Mouse (Mus musculus): ENCODE data around the gene Ipo13.

Gene Ipo13

DNA sequence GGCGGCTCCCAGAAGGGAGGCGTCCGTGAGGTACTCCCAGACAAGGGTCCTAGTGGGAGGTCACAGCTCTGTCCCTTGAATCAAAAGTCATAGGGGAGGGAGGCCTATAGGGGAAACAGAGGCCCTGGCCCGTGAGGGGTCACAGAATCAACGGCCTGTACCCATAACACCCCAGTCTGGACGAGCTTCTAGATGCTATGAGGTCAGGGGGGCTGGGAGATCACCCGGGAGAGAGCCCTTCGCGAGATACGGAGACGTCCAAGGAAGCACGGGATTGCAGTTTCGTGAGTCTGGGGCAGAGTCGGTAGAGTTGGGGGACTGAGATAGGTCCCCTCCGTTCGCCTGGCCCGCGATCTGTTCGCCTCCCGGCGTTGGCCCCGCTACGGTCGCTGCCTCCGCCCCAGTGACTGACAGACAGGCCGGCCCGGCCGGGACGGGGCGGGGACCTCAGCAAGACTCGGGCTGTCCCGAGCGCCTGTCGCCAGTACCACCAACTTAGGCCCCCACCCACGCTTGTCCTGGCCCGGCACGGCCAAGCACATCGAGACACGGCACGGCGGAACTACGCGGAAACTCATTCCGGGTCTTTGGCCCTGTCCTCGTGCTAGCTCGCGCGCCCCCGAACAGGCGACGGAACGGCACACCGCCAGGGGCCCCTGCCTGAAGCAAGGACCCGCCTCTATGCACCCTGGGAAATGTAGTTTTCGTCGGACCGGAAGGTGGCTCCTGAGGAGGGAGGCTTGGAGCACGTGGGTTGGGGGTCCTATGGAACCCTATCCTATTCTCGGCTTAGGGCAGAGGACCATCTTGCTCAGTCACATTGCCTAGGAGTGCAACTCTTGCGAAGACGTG lies at the start of gene Ipo13:
Gene Ipo13, minus strand, starts transcription at position 409 of the 852 bp plus-strand sequence.
- peak; percentile 81 to 92 for DNase-seq (ENCODE audit: low read depth in 1 of 2, low spot score in 2 of 2)

DNA sequence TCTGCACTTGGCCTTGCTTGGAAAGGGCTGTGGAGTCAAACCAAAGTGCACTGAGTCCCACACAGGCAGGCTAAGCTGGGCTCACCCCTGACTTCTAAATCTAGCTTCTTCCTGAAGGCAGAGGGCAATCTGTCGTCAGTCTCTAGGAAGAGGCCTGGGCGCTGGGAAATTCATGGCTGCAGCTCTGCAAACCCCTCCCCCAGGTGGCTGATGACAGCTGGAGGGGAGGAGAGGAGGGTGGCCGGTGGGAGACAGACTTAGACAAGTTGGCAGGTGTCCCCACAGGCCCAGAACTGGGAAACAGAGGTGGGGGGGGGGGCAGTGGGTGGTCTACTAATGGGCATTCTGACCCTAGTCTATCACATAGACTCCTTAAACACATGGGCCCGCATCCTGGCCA lies 42.7 kb upstream of the Ipo13 start:
- DNase-seq (ENCODE audit: low read depth in 1 of 2, low spot score in 2 of 2): no peak

DNA sequence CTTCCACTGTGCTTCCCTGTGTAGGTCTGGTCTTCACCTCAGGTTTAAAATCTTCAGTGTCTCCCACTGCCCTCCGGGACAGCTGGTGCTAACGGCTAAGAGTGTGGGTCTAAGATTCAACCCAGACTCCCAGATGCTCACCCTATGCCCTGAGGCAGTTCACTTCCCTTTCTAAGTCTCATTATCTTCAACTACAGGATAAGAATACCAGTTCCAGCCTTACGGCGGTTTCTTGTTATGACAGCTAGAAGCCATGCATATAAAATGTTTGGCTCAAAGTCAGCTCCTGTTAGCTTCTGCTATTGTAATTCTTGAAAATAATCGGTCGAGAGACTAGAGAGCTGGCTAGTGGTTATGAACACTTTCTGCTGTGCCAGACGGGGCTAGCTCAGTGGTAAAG lies 32.7 kb upstream of the Ipo13 start:
- no peak for DNase-seq (ENCODE audit: low read depth in 1 of 2, low spot score in 2 of 2)

DNA sequence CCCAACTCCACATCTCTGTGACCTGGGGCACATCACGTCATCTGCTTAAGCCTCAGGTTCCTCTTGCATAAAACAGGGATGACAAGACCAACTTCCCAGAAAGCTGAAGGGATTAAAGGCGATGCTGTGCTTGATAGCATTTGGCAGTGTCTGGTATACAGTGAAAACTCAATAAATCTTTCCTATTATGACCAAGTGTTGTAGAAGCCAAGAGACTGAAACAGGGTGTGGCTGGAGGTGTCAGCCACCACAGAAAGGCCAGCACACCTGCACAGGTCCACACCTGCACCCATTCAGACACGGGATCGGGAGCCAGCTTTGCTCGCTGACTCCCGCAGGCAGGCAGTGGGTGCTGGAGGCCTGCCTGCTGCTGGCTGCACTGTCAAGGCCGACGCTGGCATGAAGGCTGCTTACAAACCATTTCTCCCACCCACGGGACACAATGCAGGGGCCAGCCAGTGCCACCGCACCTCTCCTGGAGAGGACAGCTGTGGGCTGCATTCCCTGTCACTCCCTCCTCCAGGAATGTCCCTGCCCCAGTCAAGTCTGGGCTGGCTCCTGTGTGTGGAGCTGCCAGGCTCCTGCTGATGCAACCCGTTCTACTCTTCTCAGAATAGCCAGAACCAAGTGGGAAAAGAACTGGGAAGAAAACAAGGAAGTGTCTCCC lies 32.0 kb upstream of the Ipo13 start:
- DNase-seq (ENCODE audit: low read depth in 1 of 2, low spot score in 2 of 2): no peak

DNA sequence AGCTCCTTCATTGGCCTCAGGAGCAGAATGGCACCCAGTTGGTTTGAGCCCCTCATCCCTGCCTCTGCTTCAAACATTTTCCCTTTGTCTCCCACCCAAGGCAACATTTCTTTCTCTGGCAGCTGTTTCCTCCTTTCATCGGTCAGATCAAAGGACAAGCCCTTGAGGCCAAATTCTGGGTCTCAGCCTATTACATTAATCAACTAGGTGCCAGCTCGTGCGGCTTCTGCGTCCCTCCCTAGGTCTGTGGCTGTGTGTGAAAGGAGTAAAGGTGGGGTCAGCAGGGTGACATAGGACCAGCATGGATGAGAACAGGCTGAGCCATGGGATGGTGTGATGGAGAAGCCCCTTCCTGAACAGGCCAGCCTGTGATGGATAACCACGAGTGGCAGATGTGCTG lies 28.5 kb upstream of the Ipo13 start:
- no peak for DNase-seq (ENCODE audit: low read depth in 1 of 2, low spot score in 2 of 2)

DNA sequence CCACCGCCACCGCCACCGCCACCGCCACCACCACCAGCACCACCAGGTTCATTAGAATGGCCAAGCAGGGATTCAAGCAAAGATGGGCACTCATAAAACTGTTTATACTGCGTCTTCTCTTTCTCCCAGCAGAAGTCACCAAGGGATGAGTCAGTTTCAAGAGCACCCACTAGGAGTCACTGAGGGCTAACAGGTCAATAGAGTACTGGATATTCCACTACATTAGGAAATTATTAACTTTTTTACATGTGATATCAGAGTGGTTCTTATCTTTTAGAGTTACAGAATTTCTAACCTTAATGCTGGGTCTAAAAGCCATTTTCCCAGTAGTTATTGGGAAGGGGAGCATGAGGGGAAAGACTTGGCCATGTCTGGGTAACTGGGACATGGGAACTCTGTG lies 22.2 kb upstream of the Ipo13 start:
- no peak for DNase-seq (ENCODE audit: low read depth in 1 of 2, low spot score in 2 of 2)

DNA sequence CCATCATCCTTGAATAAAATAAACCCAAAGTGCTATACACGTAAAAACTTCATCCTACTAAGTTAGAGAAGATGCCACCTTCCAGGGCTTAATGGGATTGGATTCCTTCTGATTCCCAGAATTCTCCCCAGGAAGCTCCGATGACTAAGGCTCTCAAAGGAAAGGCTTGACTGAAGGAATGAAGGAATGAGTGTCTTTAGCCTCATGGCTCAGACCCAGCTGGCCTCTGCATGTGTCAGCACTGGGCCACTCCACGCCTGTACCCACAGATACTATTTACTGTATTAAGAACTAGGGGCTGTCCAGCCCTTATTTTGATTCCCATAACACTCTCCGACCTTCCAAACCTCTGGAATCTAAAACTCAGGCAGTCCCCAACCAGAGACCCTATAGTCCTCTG lies 19.3 kb upstream of the Ipo13 start:
- no peak for DNase-seq (ENCODE audit: low read depth in 1 of 2, low spot score in 2 of 2)

DNA sequence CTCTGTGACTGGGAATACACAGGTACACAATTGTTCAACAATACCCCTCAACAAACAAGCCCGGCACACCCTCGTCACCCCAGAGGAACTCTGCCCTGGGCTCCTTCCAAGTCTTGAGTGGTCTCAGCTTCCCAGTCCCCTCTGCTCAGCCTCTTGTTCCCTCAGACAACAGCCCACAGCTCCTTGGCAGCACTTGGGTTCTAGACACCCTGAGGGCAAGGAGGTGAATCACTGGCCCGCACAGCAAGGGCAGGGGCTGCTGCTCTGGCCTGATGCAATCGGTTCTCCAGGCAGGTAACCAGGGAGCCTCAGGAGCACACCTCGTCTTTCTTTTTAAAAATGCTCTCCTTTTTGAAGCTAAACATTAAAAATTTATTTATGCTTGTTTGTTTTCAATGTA lies 18.4 kb upstream of the Ipo13 start:
- DNase-seq (ENCODE audit: low read depth in 1 of 2, low spot score in 2 of 2): no peak

DNA sequence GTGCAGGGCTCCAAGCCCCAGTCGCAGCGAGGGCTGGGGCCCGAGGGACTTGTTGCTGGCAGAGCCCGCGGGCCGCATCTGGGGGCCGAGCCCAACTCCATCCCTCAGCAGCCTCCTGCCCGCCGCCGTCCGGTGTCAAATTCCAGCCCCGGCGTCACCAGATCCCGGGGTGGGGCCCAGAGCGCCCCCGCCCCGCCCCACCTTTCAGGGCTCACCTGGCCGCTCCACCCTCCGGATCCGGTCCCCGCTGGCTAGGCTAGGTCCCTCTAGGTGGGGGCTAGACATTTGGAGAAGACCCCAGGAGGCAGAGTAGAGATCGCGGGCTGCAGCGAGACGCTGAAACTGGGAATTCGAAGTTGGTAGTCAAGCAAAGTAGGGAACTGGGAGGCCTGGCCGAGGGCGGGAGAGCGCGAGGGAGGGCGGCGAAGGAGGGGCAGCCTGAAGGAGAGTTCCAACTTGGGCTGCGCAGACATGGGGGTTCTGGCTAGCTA lies 14.6 kb upstream of the Ipo13 start, which contains the start of gene Artn:
Gene Artn, minus strand, starts transcription at position 373 of the 491 bp plus-strand sequence.
- no peak for DNase-seq (ENCODE audit: low read depth in 1 of 2, low spot score in 2 of 2)

DNA sequence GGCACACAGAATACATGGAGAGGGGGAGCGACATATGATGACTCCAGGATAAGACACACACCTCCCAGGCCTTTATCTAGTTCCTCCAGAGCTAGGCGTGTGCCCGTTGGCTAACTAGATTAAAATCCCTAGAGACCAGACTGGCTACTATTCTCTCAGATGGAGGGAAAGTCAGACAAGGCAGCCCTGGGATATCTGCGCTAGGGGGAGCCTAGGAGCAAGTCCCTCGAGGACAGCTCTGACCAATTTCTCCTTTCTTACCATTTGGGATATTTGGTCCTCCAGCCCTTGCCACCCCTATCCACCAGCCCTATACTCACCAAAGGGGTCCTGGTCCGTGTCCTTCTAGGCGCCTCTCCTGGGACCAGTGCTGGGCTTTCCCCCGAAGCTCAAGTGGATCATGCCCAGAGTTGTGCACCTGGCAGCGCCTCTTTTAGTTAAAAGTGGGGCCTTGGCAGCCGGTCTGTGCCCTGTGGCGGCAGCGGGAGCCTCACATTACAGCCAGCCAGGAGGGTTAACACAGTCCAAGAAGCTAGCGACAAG lies 14.0 kb upstream of the Ipo13 start:
- no peak for DNase-seq (ENCODE audit: low read depth in 1 of 2, low spot score in 2 of 2)

DNA sequence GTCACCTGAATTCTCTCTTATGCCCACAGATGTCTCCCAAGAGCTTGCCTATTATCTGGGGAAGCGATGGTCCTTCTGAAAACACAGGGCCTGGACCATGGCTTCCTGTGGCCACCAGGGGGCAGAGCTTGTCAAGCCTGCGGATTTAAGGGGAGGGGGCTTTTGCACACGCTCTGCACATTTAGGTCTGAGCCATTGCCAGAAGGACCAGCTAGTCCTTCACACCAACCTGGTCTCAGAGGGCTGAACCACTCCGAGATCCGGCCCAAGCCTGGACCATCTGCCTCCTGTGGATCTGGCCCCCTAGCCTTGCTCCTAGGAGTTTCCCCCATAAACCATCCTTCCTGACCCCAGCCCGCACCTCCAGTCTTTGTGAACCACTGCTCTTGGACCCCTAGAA lies 13.4 kb upstream of the Ipo13 start:
- no peak for DNase-seq (ENCODE audit: low read depth in 1 of 2, low spot score in 2 of 2)

DNA sequence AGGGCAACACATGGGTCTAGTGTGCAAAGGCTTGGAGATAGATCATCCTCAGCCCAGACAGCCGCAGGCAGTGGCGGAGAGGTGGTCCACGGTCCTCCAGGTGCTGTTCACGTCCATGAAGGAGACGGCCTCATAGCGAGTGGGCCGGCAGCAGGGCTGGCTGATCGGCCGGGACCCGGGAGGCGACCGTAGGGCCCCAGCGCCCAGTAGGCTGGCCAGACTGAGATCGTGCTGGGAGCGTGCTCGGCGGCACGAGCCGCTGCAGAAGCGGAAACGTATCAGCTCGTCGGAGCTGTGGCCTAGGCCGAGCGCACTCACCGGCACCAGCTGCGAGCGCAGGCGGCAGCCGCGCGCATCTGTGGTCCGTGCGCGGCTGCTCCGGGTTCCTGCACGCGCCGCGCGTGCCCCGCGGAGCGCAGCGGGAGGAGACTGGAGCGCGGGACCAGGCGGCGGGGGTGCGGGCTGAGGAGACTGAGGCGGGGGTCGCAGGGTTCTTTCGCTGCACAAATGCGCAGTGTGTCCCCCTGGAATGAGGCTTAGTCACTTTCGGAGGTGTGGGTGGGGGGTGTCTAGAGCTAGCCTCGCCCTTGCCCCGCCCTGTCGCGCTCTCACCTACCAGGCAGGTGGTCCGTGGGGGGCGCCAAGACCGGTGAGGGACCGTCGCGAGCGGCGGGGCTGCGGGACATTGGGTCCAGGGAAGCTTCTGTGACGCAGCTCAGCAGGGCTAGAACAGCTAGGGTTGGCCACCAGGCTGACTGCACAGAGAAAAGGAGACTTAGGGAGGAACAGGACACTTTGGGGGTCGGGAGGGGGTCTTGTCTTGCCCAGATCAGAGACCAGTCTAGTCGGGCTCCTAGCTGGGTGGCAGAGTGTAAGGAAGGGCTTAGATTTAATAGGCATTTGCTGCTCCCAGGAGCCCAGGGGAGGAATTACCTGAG lies 12.0 kb upstream of the Ipo13 start:
- DNase-seq (ENCODE audit: low read depth in 1 of 2, low spot score in 2 of 2): no peak

DNA sequence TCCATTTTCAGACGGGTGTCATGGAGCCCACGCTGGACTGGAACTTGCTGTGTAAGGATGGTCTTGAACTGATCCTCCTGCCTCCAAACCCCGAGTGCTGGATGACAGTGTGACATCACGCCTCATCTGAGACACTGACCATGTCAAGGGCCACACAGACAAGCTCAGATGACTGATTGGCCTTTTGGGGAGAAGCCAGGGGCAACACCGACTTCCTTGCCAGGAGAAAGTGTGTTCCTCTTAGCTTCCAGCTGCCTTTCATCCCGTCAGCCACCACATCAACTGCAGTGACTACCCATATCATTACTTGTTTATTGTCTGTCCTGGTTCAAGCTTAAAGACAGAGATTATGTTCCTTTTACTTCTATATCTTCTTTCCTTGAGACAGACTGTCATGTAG lies 10.1 kb upstream of the Ipo13 start:
- no peak for DNase-seq (ENCODE audit: low read depth in 1 of 2, low spot score in 2 of 2)

DNA sequence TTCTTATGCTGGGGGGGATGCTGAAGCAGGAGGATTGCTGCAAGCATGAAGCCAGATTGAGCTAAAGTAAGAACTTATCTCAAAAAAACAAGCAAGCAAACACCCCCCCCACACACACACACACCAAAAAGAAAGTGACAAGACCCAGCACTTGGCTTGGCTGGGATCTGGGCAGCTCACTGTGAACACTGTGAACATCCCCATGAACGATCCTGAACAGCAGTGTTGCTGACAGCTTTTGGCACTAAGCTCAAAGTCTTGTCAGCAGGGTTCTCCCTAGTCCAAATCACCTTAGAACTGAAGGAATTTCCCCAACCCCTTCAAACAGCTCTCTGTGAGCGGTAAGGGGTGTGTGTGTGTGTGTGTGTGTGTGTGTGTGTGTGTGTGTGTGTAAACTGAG lies 8.7 kb upstream of the Ipo13 start:
- no peak for DNase-seq (ENCODE audit: low read depth in 1 of 2, low spot score in 2 of 2)

DNA sequence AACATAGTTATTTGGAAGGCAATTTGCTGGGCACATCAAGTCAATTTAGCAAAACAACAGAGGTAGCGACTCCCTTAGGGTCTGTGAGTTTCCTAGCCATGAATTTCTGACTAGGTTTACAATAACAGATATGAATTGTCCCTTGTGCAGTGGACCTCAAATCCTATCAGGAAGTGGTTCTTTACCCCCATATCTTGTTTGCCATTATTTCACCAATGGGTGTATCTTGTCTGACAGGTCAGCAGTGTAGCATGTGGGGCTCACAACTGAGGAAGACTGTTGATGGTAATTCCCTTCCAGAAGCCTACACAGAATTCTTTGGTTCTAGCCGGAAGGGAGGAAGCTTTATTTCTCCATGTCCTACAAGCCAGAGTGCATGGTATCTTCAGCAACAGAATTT lies 6.6 kb upstream of the Ipo13 start:
- no peak for DNase-seq (ENCODE audit: low read depth in 1 of 2, low spot score in 2 of 2)

DNA sequence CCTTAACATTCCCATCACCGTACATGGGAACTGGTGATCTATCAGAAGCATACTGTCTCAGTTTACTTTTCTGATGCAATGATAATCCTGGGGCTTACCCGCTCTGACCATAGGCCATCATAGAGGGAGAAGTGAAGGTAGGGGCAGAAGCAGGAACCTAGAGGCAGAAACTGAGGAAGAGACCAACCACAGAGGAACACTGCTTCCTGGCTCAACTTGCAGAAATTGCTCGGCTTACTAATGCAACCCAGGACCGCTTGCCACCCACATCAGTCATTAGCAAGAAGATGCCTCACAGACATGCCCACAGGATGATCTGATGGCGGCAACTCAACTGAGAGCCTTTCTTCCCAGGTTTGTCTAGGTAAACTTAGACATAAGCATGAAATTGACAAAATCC lies 4.0 kb upstream of the Ipo13 start:
- no peak for DNase-seq (ENCODE audit: low read depth in 1 of 2, low spot score in 2 of 2)

DNA sequence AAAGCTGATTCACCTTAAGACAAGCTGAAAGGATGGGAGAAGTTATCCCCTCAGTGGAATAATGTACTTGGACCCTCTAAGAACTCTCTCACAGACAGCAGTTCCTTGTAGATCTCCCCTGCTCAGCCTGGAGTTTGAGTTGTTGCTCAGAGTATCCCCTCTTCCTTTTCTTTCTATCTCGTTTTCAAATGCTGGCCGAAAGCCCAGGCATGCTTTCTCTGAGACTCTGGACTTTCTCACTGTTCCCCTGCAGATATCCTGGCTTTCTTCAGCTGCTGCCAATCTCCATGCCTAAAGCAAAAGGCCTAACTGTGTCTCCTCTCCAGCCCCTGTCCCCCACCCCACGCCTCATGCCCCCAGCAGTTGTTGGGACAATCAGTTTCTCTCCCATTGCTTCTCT lies 3.5 kb upstream of the Ipo13 start:
- no peak for DNase-seq (ENCODE audit: low read depth in 1 of 2, low spot score in 2 of 2)

DNA sequence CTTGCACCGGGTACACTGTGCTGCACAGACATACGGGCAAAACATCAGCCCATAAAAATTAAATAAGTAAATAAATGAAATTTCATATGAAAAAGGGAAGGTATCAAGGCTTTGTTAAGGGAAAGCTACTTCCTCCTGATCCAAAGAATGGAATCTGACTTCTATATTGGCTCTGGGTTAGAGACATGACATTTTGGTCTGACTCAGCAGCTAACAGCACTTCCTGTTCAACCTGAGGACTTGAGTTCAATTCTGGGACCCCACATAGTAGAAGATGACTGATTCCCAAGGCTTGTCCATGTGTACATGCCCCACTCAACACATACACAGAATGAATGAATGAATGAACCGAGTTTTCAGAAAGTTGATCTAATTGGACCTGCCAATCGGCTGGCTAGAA lies 3.0 kb upstream of the Ipo13 start:
- no peak for DNase-seq (ENCODE audit: low read depth in 1 of 2, low spot score in 2 of 2)

DNA sequence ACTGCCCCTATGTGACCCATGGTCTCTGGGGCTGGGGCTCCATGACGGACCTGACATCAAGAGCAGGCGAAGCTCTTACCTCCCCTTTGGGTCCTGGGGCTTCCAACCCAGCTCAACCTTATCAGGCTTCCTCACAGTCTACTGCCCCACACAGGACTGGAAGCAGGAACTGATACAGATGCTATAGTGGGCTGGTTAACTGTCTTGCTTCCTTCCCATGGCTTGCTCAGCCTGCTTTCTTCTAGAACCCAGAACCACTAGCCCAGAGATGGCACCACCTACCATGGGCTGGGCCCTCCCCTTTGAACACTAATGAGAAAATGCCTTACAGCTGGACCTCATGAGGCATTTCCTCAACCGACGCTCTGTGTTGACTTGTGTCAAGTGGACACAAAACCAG lies 2.6 kb upstream of the Ipo13 start:
- DNase-seq (ENCODE audit: low read depth in 1 of 2, low spot score in 2 of 2): no peak

DNA sequence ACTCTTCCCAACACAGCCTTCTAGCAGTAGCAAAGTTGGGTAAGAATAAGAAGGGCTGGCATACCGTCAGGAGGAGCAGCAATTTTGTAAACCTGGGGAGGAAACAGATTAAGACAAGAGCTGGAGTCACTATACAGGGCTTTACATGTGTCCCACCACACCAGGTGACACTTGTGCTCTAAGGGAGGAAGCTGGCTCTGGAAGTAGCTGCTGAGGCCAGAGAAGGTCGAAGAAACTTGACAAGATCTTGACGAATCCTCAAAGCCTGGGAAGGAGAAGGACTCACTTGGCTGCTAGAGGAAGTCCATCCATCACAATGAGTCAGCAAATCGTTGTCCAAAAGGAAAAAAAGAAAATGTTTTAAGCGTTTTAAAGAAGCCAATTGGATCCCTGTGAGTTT lies 1.6 kb upstream of the Ipo13 start:
- no peak for DNase-seq (ENCODE audit: low read depth in 1 of 2, low spot score in 2 of 2)

DNA sequence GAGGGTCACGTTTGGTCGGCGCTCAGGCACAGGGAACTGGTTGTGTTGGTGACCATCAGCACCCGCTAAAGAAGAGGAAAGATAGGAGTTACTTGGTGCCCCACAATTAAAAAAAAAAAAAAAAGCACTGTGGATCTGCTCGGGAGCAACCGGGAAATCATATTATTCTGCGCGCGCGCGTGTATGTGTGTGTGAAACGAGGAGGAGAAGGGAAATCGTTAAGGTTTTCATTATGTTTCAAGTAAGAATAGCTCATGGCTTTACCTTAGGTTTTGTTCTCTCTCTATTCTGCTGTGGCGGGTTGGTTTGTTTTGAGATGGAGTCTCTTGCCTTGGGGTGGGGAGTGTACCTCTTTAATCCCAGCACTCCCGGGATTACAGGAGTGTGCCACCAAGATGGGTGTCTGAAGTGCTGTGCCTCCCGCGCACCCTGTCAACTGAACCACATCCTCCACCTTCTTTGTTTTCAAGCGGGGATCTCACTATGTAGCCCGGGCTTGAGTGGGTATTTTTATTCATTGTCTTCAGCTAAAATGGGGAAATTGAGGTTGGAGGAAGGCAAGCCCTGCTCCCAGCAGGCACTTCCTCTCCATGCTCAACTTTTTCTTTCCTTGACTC lies 798 bp upstream of the Ipo13 start:
- no peak for DNase-seq (ENCODE audit: low read depth in 1 of 2, low spot score in 2 of 2)
